Mouse (Mus musculus) splenic B cell, adult 2 months (primary cell): ENCODE measurements at regions not wholly inside any gene's neighbourhood (a gene's known extent, or its start where the extent isn't known, plus 50 kb on each side); places are given as distances from the start of the nearest gene placed in this dataset.

Experiments
- DNase-seq: peaks from one replicate; pipeline ENCODE4 v3.0.0-alpha.2; 2011; ENCODE audit warnings: low read depth, low spot score
- H3K27me3 ChIP-seq: 2 replicates; pipeline ENCODE4 v1.6.1; 2012; ENCODE audit warnings: mild to moderate bottlenecking, low read length, moderate library complexity, mixed read lengths; ENCODE audit not compliant: control insufficient read depth, poor library complexity, insufficient read depth, severe bottlenecking
- H3K36me3 ChIP-seq: 2 replicates; pipeline ENCODE4 v1.6.1; 2012; ENCODE audit warnings: mild to moderate bottlenecking, low read length, moderate library complexity, mixed read lengths; ENCODE audit not compliant: control insufficient read depth, poor library complexity, insufficient read depth, severe bottlenecking

GRCm38 (mm10) chr6:127391258-127392011, 55.2 kb upstream of the Parp11 start:
- Histone ChIP-seq H3K36me3 (no peaks in the 10 kb centered on the region), H3K27me3 (no peaks in the 10 kb centered on the region)
- no peak for DNase-seq

DNA sequence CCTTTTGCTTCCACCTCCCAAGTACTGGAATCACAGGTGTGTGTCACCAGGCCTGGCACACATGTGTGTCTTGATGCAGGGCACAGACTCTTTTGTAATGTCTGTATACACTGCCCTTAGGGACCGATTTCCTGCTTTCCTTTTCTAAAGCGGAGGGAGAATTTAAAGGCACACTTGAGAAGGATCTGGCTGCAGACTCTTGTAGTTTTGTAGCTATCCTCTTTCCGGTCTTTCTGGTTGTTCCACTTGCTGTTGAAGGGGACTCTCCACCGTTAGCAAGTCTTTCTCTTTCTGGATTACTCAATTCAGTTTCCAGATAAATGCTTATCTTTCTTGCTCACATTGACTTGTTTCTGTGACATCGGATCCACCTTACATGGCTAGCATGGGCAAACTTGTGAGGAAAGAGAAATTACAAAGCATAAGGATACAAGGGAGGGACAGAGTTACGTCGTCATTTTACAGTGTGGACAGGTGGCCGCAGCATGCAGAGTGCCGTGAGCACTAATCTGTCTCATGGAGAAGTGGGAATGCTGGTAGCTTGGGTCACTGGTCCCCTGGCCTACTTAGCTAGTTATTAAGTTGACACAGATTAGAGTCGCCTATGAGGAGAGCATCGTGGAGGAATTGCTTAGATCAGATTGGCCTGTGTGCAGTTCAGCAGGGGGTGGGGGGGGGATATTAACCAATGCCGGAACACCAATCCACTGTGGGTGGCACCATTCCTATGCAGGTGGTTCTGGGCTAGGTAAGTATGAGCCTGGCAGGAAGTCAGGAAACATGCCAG, 54.4 kb upstream of the Parp11 start:
- Histone ChIP-seq H3K36me3 (no peaks in the 10 kb centered on the region), H3K27me3 (no peaks in the 10 kb centered on the region)
- no peak for DNase-seq

DNA sequence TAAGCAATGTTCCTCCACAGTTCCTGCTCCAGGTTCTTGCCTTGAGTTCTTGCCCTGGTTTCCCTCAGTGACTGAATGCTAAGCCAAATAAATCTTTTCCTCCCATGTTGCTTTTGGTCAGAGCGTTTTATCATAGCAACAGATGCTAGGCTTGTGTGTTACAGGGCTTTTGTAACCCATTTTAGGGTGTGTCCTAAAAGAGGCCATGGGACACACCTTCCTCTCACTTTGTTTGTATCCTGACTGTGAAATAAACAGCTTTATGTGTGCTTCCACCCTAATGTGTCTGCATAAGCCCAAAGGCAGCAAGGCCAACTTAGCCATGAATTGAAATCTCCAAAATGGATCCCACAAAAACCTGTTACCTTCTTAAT, 53.9 kb upstream of the Parp11 start:
- H3K27me3 ChIP-seq, result no peaks in the 10 kb centered on the region
- no peaks in the 10 kb centered on the region for H3K36me3 ChIP-seq
- DNase-seq, result no peak

DNA sequence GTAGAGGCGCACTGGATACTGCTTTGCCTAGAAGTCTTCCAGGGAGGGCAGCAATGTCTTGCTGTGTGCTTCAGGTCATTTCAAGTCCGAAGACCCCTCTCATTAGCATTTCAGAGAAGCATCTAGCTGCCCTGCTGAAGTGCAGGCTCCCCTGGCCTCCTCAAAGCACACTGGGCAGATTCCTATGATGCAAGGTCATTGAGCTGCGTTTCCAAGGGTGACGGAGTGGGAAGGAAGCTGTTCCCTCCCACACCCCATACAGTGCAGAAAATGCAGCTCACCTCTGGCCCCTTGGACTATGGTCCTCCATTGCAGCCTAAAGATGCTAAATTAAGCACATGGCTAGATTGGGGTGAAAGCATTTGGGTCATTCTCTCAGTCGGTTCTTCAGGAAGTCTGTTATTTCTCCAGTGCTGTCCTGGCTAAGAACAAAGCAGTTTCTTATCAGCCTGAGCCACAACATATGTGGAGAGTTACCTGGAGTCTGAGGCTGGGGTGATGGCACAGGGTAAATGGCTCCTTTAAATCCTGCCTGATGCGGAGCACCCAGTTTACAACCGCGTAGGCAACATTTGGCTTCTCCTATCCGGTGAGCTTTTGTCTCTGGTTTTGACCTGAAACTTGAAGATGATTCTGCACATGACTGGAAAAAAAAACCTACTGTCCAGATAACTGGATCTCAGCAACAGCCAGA, 52.6 kb upstream of the Parp11 start:
- no peak for DNase-seq
- no peaks in the 10 kb centered on the region for H3K36me3 ChIP-seq

More for the DNA sequence above, 52.6 kb upstream of the Parp11 start:
- H3K27me3 ChIP-seq, result no peaks in the 10 kb centered on the region
